Mouse (Mus musculus): ENCODE data around the gene Spsb2.

The Spsb2 gene

DNA sequence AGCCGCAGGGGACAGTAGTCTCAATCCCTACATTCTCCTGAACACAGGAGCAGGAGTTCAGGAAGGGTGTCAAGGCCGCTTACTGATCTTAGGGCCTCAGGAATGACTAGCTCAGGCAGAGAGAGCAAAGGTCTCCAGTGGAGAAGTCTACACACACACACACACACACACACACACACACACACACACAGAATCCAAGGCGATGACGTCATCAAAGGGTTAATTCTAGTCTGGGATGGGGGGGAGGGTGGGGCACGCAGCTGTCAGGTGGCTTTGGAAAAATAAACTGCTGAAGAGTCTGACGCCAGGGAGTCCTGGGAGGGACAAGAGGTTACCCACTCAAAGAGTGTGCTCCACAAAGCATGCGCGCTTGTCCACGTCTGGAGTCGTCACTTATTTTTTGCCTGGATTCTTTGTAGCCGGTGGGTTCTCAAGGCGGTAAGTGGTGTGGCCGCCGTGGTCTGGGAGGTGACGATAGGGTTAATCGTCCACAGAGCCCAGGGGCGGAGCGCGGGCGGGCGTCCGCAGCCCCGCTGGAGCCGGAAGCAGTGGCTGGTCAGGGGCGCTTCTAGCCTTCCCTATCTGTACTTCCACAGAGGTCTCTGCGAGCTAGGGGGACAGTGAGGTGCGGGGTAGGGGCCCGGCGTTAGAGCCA is at the start of gene Spsb2:
TSS of gene Spsb2 (plus strand) at position 304 of the 655 bp plus-strand sequence.
- DNase-seq: peak; percentile 86

DNA sequence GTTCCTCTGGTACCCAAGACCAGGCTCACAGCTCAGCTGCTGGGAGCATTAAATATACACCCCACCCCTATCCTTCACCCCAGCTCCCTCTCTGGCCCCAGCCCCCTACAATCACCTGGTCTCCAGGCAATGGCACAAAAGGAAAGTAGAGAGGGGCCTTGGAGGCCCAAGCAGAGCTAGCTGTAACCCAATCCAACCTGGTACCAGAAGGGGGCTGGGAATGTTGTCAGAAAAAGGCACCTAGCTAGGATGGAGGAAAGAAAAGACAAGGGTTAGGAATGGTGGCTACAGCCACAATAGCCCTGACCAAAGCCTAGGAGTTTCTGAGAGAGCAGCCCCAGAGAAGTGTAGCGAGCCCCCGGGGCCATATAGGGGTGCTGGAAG is 49.6 kb upstream of the Spsb2 start:
- DNase-seq: no peak

DNA sequence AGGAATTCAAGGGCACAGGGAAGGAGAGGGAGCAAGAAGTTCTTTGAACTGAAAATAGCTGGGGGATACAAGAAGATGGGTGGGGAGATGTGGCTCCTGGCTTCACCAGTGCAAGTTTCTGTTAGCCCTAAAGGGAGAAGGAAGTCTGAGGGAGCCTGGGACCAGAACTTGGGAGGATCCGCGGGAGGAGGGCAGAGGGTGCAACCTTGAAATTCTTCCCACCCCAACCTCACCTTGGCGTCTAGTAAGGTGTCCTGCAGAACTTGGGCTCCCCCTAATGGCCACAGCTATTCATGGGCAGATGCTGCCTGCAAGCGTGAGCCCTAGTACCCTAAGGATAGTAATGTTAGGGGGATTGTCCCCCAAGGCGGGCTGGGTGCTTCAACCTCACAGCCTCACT is 49.2 kb upstream of the Spsb2 start:
- DNase-seq: peak; percentile 81

DNA sequence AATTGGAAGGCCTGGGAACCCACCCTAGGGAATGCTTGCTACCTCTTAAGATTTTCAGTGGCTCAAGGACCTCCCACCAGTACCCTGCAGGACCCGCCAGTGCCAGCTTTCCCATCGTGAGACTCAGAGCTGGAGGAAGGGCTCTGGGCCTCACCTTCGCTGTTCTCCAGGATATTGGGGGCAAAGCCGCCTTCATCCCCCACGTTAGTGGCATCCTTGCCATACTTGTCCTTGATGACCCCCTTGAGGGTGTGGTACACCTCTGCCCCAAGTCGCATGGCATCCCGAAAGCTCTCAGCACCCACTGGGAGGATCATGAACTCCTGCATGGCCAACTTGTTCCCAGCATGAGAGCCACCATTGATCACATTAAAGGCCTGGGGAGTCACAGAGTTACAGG is 42.5 kb upstream of the Spsb2 start:
- DNase-seq: no peak

DNA sequence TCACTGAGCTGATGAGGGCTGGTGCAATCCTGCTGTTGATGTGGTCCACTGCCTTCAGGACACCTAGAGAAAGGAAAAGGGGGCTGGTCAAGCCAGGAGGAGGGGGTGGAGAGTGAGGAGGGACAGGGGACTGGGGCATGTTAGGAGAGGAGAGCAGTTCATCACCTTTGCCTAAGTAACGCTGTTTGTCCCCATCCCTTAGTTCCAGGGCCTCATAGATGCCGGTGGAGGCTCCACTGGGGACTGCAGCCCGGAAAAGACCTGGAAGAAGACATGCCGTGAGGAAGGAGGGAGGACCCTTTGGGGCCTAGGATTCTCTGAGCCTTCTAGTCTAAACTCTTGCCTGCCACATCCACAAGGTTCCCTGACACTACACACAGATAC is 40.9 kb upstream of the Spsb2 start:
- no peak for DNase-seq

DNA sequence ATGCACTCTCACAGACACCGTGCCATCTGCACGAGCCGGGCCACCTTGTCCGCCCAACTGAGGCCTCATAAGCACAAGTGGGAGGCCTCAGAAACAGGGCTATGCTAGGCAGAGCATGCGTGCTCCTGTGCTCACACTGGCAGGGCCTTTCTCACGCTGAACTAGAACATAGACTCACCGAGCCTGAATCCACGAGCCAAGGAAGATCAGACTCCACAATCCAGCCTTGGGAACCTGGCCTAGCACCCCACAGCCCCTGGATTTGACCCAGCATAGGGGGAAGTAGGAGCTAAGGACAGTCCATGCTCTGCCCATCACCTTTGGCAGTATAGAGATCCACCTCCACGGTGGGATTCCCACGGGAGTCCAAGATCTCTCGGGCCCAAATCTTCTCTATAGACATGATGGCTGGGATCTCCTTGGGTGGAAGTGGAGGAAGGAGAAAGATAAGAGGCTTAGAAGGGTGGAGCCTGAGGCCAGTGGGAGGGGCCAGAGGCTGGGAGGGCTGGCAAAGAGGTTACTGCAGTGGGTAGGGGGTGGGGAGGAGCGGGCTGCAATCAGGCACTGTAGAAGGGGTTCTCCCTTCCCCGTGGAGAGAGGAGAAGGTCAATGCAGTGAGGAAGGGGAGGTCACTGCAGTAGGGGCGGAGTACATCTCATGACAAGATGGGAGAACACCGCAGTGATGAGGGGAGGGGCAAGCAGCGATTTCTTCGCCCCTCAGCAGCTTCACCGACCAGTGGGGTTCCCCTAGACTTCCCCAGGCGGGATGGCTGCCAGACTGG is 40.3 kb upstream of the Spsb2 start:
- peak; percentile 49 for DNase-seq

DNA sequence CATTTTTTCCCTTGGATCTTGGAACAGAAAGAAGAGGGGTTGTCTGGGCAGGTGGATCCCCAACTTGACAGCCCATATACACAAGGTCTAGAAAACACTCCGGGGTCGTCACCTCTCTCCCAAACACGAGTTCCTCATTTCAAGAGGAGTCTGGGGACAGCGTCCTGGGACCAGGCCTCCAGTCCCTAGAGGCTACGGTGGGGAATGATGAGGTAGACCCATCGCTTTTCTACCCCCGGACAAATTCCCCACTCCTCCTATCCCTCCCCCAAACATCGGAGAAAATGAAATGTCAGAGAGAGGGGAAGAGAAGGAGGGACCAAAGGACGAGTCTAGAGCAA is 39.8 kb upstream of the Spsb2 start:
- no peak for DNase-seq

DNA sequence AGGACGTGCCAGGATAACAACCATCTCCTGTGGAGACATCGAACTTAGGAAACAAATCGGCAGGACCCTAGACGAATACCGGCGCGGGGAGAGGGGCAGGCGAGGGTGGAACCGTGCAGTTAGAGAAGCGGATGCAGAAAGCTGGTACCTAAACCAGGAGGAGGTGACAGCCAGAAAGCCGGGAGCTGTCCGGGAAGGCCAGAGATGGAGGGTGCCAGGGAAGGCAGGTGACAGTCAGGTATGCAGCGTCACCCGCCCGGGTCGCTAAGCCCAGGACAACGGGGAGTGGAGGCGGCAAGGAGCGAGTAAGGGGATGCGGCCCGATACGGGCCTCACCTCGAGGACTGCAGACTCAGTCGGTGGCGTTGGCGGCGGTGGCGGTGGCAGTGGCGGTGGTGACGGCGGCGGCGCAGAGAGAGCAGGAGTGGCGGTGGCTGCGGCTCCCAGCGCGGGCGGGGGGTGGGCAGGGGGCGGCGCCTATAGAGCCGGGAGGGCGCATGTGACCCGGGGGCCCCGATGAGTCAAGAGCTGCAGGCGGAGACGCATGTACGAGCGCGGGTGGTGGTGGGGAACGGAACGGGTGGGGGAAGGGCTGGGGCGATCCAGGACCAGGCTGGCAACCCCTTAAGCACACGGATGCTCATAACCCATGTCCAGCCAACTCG is 39.2 kb upstream of the Spsb2 start, which contains the start of gene Eno2:
TSS of gene Eno2 (minus strand) at position 573 of the 665 bp plus-strand sequence.
- peak; percentile 50 for DNase-seq

DNA sequence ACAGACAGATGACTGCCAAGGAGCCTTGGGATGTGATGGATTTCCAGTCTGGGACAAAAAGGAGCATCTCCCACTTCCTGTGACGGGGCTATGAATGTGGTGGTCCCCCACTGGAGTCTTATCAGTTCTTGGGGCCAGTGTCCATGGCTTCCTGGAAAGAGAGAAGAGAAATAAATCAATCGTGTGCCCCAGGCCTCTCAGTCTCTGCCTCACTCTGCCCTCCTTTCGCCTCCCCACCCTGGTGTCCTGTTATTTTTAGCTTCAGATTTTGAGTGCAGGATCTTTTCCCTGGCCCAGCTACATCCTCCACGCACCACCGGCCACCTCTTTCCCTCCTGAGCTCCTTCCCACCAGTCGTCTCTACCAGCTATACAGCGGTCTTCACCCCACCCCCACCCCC is 38.4 kb upstream of the Spsb2 start:
- DNase-seq: no peak

DNA sequence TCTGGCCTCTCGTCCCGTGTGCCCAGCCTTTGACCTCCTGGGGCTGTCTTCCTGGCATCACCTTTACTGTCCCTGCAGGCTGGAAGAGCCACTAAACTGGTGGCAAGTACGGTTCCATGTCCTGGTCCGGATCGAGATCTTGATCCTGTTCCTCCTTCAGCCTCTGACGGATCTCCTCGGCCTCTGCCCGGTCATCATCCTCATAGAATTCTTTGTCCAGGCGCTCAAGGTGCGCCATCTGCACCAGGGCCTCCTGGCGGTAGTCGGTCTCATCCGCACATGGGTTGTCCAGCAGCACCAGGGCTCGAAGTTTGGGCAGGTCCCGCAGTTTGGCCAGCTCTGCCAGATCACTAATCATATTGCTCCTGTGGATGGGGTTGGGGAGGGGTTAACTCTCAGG is 38.0 kb upstream of the Spsb2 start:
- DNase-seq: no peak

DNA sequence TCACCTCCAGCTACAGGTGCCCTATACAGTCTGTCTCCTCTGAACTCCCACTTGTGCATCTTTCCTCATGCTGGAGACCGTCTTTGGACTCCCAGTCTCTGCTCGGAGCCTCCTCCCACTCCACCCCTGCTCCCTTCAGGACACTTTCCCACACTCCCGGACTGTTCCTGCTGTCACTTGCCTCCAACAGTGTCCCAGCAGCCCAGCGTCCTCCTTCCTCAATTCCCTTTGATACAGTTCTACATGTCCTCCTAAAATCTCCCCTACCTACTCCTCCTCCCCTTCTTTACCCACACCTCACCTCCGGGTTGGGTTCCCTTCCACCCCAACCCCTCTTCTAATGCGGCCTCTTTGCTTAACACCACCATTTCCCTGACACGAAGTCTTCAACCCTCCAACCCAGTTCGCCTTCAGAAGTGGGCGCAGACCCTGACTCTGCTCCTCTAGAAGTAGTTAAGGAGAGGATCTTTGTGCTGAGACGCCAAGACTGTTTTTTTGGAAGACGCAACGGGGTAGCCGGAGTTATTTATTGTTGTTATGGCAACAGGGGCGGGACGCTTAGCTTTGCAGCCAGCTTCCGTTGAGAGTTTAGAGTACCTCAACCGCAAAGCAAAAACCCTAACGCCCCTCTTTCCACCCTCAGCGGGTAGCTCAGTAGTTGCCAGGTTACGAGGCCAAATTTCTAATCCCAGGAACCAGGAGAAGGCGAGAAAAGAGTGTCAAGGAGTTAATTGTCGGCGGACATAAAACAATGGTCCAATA is 29.1 kb upstream of the Spsb2 start, which contains the start of gene Lrrc23:
TSS of gene Lrrc23 (minus strand) at position 506 of the 762 bp plus-strand sequence.
- no peak for DNase-seq

DNA sequence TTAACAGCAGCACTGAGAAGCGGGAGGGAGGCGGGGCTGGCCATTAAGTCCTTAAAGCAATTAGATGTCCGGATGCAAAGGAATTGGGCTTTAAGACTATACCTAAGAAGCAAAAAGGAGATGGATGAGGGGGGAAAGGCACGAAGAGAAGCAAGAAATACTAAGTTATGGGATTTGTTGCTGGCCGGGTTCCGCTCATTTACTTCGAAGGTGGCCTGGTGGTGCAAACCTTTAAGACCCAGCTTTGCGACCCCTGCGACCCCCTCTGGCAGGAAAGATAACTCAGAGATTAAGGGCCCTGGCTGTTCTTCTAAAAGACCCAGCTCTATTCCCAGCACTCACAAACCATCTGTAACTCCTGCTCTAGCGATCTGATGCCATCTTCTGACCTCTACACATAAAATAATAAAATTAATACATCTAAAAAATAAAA is 28.5 kb upstream of the Spsb2 start:
- no peak for DNase-seq

DNA sequence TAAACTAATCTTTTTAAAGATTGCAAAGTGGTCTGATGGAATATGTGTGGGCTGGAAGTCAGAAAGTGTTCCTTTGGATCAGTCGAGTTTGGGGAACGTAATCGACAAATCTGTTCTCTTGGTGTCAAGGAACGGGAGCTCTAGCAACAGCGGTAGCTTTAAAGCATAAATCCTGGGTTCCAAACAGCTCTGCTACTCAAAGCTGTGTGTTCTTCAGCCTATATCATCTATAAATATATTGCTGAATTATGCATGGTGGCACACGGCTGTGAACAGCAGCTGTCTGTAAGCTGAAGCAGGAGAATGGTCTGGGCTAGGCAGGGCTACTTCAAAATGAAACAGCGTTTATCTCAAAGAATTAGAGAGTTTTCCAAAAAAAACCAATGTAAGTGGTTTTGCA is 27.5 kb upstream of the Spsb2 start:
- DNase-seq: no peak

DNA sequence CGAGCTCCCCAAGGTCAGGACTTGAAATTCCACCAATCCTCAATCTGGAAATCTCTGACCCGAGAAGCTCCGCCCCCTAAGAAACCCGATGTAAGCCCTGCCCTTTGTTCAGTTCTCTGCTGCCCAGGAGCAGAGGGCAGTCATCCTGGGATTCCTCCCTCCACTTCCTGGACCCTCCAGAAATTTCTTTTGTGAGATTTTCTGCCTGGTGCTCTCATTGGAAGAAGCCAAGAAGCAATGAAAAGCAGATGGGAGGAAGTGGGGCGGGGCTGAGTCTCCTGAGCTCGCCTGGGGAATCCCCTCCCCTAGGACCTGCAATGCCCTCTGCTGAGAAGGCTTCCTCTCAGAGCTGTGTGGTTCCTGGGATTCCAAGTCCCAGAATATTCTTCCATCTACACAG is 26.0 kb upstream of the Spsb2 start:
- DNase-seq: no peak

DNA sequence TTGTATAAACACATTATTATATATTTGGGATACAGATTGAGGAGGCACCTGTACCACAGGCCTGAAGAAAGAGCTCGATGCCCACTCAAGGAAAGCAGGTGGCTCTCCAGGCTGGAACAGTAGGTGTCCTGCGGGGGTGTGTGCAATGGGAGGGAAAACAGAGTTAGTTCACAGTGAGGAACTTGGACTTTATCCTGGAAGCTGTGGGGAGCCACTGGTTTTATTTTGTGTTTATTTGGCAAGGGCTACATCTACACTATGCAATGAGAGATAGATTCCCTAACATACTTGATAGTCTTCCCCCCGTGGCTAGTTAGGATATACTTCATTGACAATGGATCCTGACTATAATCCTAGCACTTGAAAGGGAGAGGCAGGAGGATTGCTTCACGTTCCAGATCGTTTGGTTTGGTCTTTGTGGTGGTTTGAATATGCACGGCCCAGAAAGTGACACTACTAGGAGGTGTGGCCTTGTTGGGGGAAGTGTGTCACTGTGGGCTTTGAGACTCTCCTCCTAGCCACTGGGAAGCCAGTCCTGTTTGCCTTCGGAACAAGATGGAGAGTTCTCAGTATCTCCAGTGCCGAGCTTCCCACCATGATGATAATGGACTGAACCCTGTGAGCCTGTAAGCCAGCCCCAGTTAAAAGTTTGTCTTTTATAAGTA is 21.6 kb upstream of the Spsb2 start:
- DNase-seq: no peak

DNA sequence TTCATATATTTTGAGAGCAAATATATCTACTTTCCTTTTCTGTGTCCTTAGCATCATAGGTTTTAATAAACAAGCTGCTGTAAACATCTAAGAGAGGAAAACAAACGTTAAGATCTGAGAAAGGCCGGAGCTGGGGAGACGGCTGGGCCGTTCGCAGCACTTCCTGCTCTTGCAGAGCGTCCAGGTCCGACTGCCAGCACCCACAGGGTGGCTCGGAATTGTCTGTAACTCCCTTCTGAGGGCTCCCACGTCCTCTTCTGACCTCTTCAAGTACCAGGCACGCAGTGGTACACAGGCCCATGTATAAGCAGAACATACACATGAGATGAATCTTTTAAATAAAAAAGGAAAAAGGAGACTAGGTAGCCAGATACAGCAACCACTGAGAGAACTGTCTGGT is 20.7 kb upstream of the Spsb2 start:
- no peak for DNase-seq

DNA sequence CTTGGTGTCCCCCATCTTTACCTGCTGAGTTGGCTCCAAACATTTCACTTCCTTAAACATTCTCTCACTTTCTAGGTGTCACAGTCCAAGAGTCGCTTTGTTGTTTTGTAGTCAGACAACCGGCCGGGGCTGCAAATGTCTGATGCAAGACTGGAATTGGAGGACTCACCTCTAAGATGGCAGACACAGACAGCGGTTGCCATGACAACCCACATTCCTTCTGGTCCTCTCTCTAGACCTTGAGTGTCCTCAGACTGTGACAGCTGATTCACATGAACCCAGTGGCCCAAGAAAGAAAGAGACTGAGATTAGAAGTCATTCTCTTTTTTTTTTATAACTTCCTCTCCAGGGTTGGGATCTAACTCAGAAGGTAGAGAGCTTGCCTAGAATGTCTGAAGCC is 18.9 kb upstream of the Spsb2 start:
- DNase-seq: no peak

DNA sequence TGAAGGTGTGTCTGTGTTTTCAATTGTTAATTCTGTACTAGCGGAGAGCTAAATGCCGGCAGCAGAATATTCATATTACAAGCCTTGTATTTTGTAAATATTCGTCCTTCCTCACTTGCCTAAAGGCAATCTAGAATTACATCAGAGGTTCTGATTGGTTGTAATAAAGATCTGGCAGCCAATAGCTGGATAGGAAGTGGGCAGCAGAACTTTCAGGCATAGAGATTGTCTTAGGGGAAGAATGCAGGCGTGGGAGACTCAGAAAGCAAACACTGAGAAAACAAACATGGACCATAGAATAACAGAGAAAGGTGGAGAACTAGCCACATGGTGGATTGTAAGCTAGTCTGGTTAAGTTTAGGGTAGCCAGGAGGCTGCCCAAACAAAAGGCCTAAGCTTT is 18.3 kb upstream of the Spsb2 start:
- no peak for DNase-seq

DNA sequence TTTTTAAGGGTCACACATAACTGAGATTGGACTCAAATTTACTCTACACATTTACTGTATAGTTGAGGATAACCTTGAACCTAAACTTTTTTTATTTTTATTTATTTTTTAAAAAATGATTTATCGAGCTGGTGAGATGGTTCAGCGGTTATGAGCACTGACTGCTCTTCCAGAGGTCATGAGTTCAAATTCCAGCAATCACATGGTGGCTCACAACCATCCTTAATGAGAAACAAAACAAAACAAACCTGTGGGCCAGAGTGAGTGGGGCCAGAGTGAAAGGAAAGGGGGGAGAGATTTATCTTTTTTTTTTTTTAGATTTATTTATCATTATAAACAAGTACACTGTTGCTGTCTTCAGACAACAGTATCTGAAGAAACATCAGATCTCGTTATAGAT is 16.6 kb upstream of the Spsb2 start:
- no peak for DNase-seq

DNA sequence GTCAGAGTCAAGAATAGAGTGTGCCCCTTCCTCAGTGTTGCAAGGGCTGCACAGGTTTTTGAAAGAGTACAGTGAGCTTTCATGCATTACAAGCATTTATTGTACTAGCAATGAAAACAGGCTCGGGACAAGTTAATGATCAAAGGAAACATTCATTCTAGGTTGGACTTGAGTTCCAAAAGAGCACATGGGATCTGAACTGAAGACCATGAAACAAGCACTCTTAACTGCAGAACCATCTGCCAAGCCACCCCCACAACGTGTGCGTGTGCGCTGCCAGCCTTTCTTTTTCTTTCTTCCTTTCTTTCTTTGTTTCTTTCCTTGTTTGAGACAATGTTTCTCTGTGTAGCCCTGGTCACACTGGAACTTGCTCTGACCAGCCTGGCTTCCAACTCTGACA is 12.7 kb upstream of the Spsb2 start:
- DNase-seq: no peak

DNA sequence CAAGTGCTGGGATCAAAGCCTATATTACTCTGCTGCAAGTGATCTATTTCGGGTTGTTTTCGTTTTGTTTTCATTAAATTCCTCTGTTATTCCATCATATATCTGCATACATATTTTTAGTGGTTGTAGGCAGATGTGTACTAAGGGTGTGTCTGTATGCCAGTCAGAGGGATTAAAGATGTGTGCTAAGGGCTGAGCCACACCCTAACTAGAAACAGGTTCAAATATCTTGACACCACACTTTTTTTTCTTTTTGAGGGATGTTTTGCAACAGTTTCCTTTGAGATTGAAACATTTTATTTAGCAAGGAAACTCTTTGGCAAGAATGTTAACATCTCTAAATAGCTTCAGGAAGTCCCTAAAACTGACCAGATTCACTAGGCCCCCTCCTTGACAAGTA is 12.3 kb upstream of the Spsb2 start:
- DNase-seq: no peak

DNA sequence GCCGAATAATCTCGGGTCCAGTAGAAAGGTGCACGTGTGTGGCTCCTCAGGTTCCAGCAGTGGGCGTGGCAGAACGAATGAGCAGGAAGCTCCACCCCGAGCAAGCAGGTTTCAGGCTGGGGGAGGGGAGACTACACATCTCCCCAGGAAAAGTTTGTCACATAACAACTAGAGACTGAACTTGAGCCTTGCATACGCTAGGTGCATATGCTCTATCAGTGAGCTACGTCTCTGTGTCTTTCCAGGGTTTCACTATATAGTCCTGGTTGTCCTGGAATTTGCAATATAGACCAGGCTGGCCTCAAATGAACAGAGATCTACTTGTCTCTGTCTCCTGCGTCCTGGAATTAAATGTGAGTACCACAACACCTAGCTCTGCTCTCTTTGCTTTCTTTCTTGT is 6.1 kb upstream of the Spsb2 start:
- peak; percentile 39 for DNase-seq

DNA sequence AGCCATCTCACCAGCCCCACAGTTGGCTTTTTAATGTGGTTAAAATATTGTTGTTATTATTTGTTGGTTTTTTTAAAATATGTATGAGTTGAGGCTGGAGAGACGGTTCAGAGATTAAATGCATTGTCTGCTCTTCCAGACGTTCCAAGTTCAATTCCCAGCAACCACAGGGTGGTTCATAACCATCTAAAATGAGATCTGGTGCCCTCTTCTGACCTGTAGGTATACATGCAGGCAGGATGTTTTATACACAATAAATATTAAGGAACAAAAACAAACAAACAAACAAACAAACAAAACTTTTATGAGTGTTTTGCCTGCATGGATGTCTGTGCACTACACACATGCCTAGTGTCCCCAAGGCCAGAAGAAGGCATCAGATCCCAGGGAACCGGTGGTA is 5.4 kb upstream of the Spsb2 start:
- no peak for DNase-seq
